Mouse (Mus musculus) MEL (cell line): ENCODE measurements around the gene Fbn1.
A peak's percentile ranks its signal among the peaks of the same experiment; 100 is the strongest.

Experiments
- CHD1 ChIP-seq: IDR thresholded peaks from 2 replicates; pipeline ENCODE4 v1.6.1; 2012; ENCODE audit warnings: low read depth, mild to moderate bottlenecking, inconsistent platforms, low read length, improper control_type of control experiment
- CTCF ChIP-seq, 3 experiments: IDR thresholded peaks in 2 of 3; conservative IDR thresholded peaks in 1 of 3; 2 replicates each; pipeline ENCODE4 v1.5.1; 2011 to 2012; ENCODE audit warnings: low read length in 3 of 3, low read depth in 2 of 3, mild to moderate bottlenecking in 2 of 3, improper control_type of control experiment in 1 of 3, inconsistent platforms in 1 of 3, mixed read lengths in 1 of 3, moderate library complexity in 1 of 3; ENCODE audit not compliant: control insufficient read depth in 1 of 3, insufficient read depth in 1 of 3, poor library complexity in 1 of 3, severe bottlenecking in 1 of 3
- GABPA ChIP-seq: IDR thresholded peaks from 2 replicates; pipeline ENCODE4 v1.6.1; 2012; ENCODE audit warnings: low read depth, mild to moderate bottlenecking, inconsistent platforms, low read length, improper control_type of control experiment, moderate library complexity
- GATA1 ChIP-seq: IDR thresholded peaks from 2 replicates; pipeline ENCODE4 v1.6.1; 2011; ENCODE audit warnings: low read depth, low read length, improper control_type of control experiment
- HCFC1 ChIP-seq: IDR thresholded peaks from 2 replicates; pipeline ENCODE4 v1.6.1; 2012; ENCODE audit warnings: low read depth, mild to moderate bottlenecking, inconsistent platforms, low read length, improper control_type of control experiment, moderate library complexity
- KAT2A ChIP-seq: conservative IDR thresholded peaks from 2 replicates; pipeline ENCODE4 v1.6.1; 2012; ENCODE audit warnings: low read depth, low read length, improper control_type of control experiment, inconsistent platforms
- MAX ChIP-seq: IDR thresholded peaks from 2 replicates; pipeline ENCODE4 v1.6.1; 2011; ENCODE audit warnings: low read length, improper control_type of control experiment
- MXI1 ChIP-seq: IDR thresholded peaks from 2 replicates; pipeline ENCODE4 v1.6.1; 2011; ENCODE audit warnings: mild to moderate bottlenecking, low read depth, low read length, improper control_type of control experiment
- SMC3 ChIP-seq: IDR thresholded peaks from 2 replicates; pipeline ENCODE4 v1.6.1; 2011; ENCODE audit warnings: low read depth, low read length, improper control_type of control experiment
- TAL1 ChIP-seq: IDR thresholded peaks from 2 replicates; pipeline ENCODE4 v1.6.1; 2012; ENCODE audit warnings: mild to moderate bottlenecking, inconsistent platforms, low read length, moderate library complexity, mixed read lengths

- TF ChIP-seq CTCF (IDR thresholded peaks at IDR 0.05 in 2 of 3, conservative IDR thresholded peaks at IDR 0.05 in 1 of 3; ENCODE audit: control insufficient read depth in 1 of 3, insufficient read depth in 1 of 3, low read depth in 2 of 3, low read length in 3 of 3, poor library complexity in 1 of 3, severe bottlenecking in 1 of 3) (peak in 2 of 3 experiments; percentile 15 to 49; a peak in 2 of 6 replicates), GABPA (no peak), GATA1 (no peak), TAL1 (no peak), HCFC1 (no peak), SMC3 (peak; percentile 33), MXI1 (no peak), KAT2A (no peak), CHD1 (no peak), MAX (no peak)
Observed at GRCm38 (mm10) chr2:125555830-125556229, 48.0 kb upstream of the Fbn1 start.
